8 mouse cellular contexts compared by ENCODE assay signal in genomic region chr4:123667260-123667867, GRCm38 (mm10). TPM values are rescaled to one million over a fixed set of nuclear protein-coding genes. Genes with fewer than 3 reads are reported as not detected.
DNase-seq lines count a peak whose midpoint lies in the region; ATAC-seq lines count a peak whose summit lies in the region.

No protein-coding gene starts in this region.

- no peaks in the 10 kb centered on the region for H3K9me3 ChIP-seq in embryonic facial prominence, embryonic 13.5 days
- H3K9me3 ChIP-seq in liver, embryonic 13.5 days (replicated peaks) = no peaks in the 10 kb centered on the region
- H3K9me3 ChIP-seq in neural tube, embryonic 13.5 days = no peaks in the 10 kb centered on the region

- peak overlapping the region; percentile 12; the same call in 1 of the 2 replicates for H3K27ac ChIP-seq in embryonic facial prominence, embryonic 13.5 days
- peak overlapping the region; percentile 99 for H3K27ac ChIP-seq in liver, embryonic 13.5 days
- H3K27ac ChIP-seq in neural tube, embryonic 13.5 days (replicated peaks) = peak overlapping the region; percentile 73

- H3K36me3 ChIP-seq in embryonic facial prominence, embryonic 13.5 days = peaks cover 10% of the 10 kb centered on the region; the same call in 1 of the 2 replicates
- H3K36me3 ChIP-seq in liver, embryonic 13.5 days = no peaks in the 10 kb centered on the region
- peaks cover 6% of the 10 kb centered on the region; the same call in 1 of the 2 replicates for H3K36me3 ChIP-seq in neural tube, embryonic 13.5 days

- H3K27me3 ChIP-seq in embryonic facial prominence, embryonic 13.5 days = no peaks in the 10 kb centered on the region
- H3K27me3 ChIP-seq in liver, embryonic 13.5 days = peaks cover 2% of the 10 kb centered on the region; the same call in 1 of the 2 replicates
- H3K27me3 ChIP-seq in neural tube, embryonic 13.5 days = no peaks in the 10 kb centered on the region

- no peak overlapping the region for H3K9ac ChIP-seq in embryonic facial prominence, embryonic 13.5 days
- H3K9ac ChIP-seq in liver, embryonic 13.5 days = no peak overlapping the region
- no peak overlapping the region for H3K9ac ChIP-seq in neural tube, embryonic 13.5 days

- H3K4me2 ChIP-seq in embryonic facial prominence, embryonic 13.5 days = no peak overlapping the region
- H3K4me2 ChIP-seq in liver, embryonic 13.5 days = no peak overlapping the region
- H3K4me2 ChIP-seq in neural tube, embryonic 13.5 days = 0 out of 2 replicates have a peak overlapping the region, but pooled peaks have one; percentile 13

- DNase-seq in CD8-positive naive resting alpha-beta T cell, adult 2 months (ENCODE audit: low read depth in 2 of 2, low spot score in 2 of 2) = peak; percentile 62 to 63
- DNase-seq in adrenal gland, postnatal 4 days (ENCODE audit: low spot score in 2 of 2) = peak; percentile 47 to 68
- DNase-seq in heart, adult 9 months (ENCODE audit: low spot score in 2 of 2) = peak; percentile 46 to 85
- DNase-seq in kidney, postnatal 14 days = peak; percentile 86
- DNase-seq in liver, embryonic 13.5 days = peak; percentile 61
- DNase-seq in testis, postnatal 10 days (ENCODE audit: low spot score) = peak; percentile 87

- H3K4me3 ChIP-seq in embryonic facial prominence, embryonic 13.5 days = no peak overlapping the region
- H3K4me3 ChIP-seq in liver, embryonic 13.5 days (replicated peaks) = no peak overlapping the region
- H3K4me3 ChIP-seq in neural tube, embryonic 13.5 days = no peak overlapping the region

- no peak for ATAC-seq in embryonic facial prominence, embryonic 13.5 days (ENCODE audit: insufficient number of reproducible peaks, insufficient read depth, low FRiP score, low TSS enrichment, low read depth)
- no peak for ATAC-seq in liver, embryonic 13.5 days (ENCODE audit: low read depth)
- no peak for ATAC-seq in neural tube, embryonic 13.5 days (ENCODE audit: low read depth)

- peaks cover 35% of the 10 kb centered on the region for H3K4me1 ChIP-seq in embryonic facial prominence, embryonic 13.5 days
- H3K4me1 ChIP-seq in liver, embryonic 13.5 days (replicated peaks) = peaks cover 42% of the 10 kb centered on the region
- peaks cover 63% of the 10 kb centered on the region for H3K4me1 ChIP-seq in neural tube, embryonic 13.5 days (replicated peaks)

- 32% methylated on average over 1 of the region's 1 CpGs for WGBS in embryonic facial prominence, embryonic 13.5 days
- 44% methylated on average over 1 of the region's 1 CpGs for WGBS in liver, embryonic 13.5 days (ENCODE audit: insufficient replicate concordance)
- WGBS in neural tube, embryonic 13.5 days = 7% methylated on average over 1 of the region's 1 CpGs

RNA-seq across cellular contexts. Expression of gene Macf1, which starts 16.8 kb away (rescaled TPM):
- 100 to 1,000 TPM; 176 to 202 TPM for total RNA-seq in adrenal gland, postnatal 4 days (2021)
- polyA plus RNA-seq in embryonic facial prominence, embryonic 13.5 days (2015; fragmentation: Nextera tagmentation; extraction: Ambion mirVana) = 46.3 and 47.0 TPM in 2 replicates
- 9.5 and 9.8 TPM in 2 replicates for polyA plus RNA-seq in liver, embryonic 13.5 days (2015; fragmentation: Nextera tagmentation; extraction: Ambion mirVana)
- 57.7 and 59.3 TPM in 2 replicates for polyA plus RNA-seq in neural tube, embryonic 13.5 days (2015; fragmentation: Nextera tagmentation; extraction: Ambion mirVana)

RNA-seq across cellular contexts. Expression of gene Ndufs5, which starts 50.6 kb away (rescaled TPM):
- 100 to 1,000 TPM; 170 to 195 TPM for total RNA-seq in adrenal gland, postnatal 4 days (2021)
- 324 and 340 TPM in 2 replicates for polyA plus RNA-seq in embryonic facial prominence, embryonic 13.5 days (2015; fragmentation: Nextera tagmentation; extraction: Ambion mirVana)
- 192 and 201 TPM in 2 replicates for polyA plus RNA-seq in liver, embryonic 13.5 days (2015; fragmentation: Nextera tagmentation; extraction: Ambion mirVana)
- polyA plus RNA-seq in neural tube, embryonic 13.5 days (2015; fragmentation: Nextera tagmentation; extraction: Ambion mirVana) = 469 and 474 TPM in 2 replicates

Comparison
In these comparisons a context has a peak if more than half of its experiments do, and no peak if none do; other contexts are left out.
1. H3K27ac ChIP-seq: peak in every context shown above with its lines; median percentile 99 in liver, embryonic 13.5 days; 73 in neural tube, embryonic 13.5 days; 12 in embryonic facial prominence, embryonic 13.5 days.